Mouse (Mus musculus) Patski (cell line): ENCODE data around the gene Epb41. TPM values are rescaled to one million over a fixed set of nuclear protein-coding genes. Genes with fewer than 3 reads are reported as not detected.

Experiments
- ATAC-seq: fragments of 100-300 bp; one replicate; pipeline ENCODE4 v1.8.0; 2021
- CTCF ChIA-PET: fragments of 350-600 bp; sonication (Branson Sonifier 250); formaldehyde crosslinking; loops from one replicate; lab custom pipeline; 2022; ENCODE audit warnings: inconsistent platforms; lab: Charles Lee
- POLR2A ChIA-PET: fragments of 350-600 bp; sonication (Branson Sonifier 250); formaldehyde crosslinking; loops from one replicate; lab custom pipeline; 2022; ENCODE audit warnings: antibody characterized with exemption, inconsistent platforms; lab: Charles Lee
- DNase-seq: peaks from one replicate; pipeline ENCODE4 v3.0.0-alpha.2; 2011; ENCODE audit warnings: low read depth, low spot score
- H3K27me3 ChIP-seq: fragments of 371-371 bp; one replicate; pipeline ENCODE4 v1.5.1; 2021
- CTCF ChIP-seq: fragments of 100-300 bp; IDR thresholded peaks from one replicate; pipeline ENCODE4 v1.5.1; 2021
- in situ Hi-C: fragments of 300-500 bp; cut with MboI; formaldehyde crosslinking; loops from 3 replicates; pipeline ENCODE4 v1.11.1; 2018; ENCODE audit warnings: low pct_unique_long_range_greater_than_20kb, mixed read lengths
- polyA plus RNA-seq: library from polyadenylated mRNA; unstranded; gene quantifications from one replicate; pipeline ENCODE4 v1.2.3, GENCODE M21; 2021

Gene Epb41
- polyA plus RNA-seq, 1 experiment from 2014 or later, result 53.5 TPM

GRCm38 (mm10) chr4:132066101-132066773, 8.9 kb downstream of the Epb41 start:
- no peak for TF ChIP-seq CTCF
- ATAC-seq (peak; percentile 40), DNase-seq (no peak)
- in situ Hi-C loops, result no loop called here
- H3K27me3 ChIP-seq, result no peaks in the 10 kb centered on the region
- POLR2A ChIA-PET, result interaction anchor here (0.7 to 1.6 kb wide), 2 partner anchors 9 to 96 kb away, joined by 3 to 4 read pairs; no protein-coding TSS in a partner anchor
- CTCF ChIA-PET, result interaction anchor here (0.8 kb wide), 1 partner anchor 18 kb away, joined by 3 read pairs; no protein-coding TSS in a partner anchor

DNA sequence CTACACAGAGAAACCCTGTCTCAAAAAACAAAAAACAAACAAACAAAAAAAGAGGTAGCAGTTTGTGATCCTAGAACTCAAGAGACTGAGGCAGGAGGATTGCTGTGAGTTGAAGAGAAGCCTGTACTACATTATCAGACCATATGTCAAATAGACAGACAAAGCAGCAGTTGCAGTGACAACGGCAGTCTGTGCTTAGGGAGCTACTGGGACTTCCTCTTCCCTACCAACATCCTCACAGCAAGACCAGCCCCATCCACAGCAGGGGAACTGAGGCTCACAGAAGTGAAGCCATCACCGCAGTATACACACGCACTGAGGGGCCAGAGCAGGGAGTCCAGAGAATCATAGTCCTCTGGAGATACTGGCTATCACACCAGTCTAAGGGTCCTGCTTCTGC, 9.5 kb downstream of the Epb41 start:
- POLR2A ChIA-PET, result interaction anchor here (1.6 kb wide), 1 partner anchor 9 kb away, joined by 4 read pairs; no protein-coding TSS in a partner anchor
- in situ Hi-C loops, result no loop called here
- DNase-seq (no peak), ATAC-seq (no peak)
- TF ChIP-seq CTCF, result no peak
- CTCF ChIA-PET, result no interaction called here
- no peaks in the 10 kb centered on the region for H3K27me3 ChIP-seq

GRCm38 (mm10) chr4:132064550-132064949, 10.6 kb downstream of the Epb41 start:
- TF ChIP-seq CTCF, result no peak
- ATAC-seq (no peak), DNase-seq (no peak)
- in situ Hi-C loops, result no loop called here
- ChIA-PET POLR2A (no interaction called here), CTCF (no interaction called here)
- no peaks in the 10 kb centered on the region for H3K27me3 ChIP-seq

DNA sequence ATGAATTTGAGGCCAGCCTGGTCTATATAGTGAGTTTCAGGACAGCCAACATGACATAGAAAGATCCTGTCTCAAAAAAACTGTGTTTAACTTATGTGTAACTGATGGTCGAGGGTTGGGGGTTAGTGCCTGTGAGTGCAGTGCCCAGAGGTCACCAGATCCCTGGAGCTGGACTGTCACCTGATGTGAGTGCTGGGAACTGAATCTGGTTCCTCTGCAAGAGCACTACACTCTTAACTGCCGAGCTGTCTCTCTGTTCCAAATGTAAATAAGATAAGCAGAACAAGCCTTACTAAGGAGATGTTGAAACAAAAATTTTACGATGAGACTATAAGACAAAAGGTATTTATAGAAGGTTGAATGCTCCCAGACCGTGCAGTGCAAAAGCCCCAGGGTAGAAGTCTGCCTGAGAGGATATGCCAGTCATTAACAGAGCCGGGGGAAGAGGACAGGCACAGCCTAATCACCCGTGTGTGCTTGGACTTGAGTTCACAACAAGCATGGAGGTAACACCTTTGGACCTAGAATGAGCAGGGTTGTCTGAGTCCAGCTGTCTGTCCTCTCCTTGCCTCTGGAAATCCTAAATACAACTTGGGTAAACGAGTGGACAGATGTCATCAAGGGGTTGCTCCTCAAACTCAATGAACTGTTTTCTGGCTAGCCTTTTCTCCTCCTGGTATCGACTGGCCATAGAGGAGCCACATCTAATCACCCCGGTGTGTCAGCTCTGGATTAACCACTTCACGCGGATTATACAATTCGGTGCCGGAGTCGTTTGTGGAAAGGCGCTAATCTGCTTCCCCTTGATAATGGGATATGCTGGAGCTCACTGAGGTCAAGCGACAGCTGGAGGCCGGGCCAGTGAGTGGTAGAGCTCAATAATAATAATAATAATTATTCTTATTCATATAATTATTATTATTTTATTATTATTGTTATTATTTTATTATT, 11.9 kb downstream of the Epb41 start:
- ChIA-PET CTCF (interaction anchor here (1.2 kb wide), 2 partner anchors 13 to 29 kb away, joined by 3 read pairs; no protein-coding TSS in a partner anchor), POLR2A (interaction anchor here (0.9 to 1.2 kb wide), 2 partner anchors 11 to 15 kb away, joined by 3 to 5 read pairs; partner anchors contain the start of gene Gm10300)
- H3K27me3 ChIP-seq, result no peaks in the 10 kb centered on the region
- in situ Hi-C loops, result no loop called here
- ATAC-seq (peak; percentile 84), DNase-seq (no peak)
- no peak for TF ChIP-seq CTCF

GRCm38 (mm10) chr4:132062289-132062688, 12.8 kb downstream of the Epb41 start:
- no peak for TF ChIP-seq CTCF
- CTCF ChIA-PET, result interaction anchor here (1.2 to 1.8 kb wide), 3 partner anchors 12 to 29 kb away, joined by 3 to 11 read pairs (median 3); no protein-coding TSS in a partner anchor
- in situ Hi-C loops, result no loop called here
- ATAC-seq, result no peak
- no peak for DNase-seq
- no peaks in the 10 kb centered on the region for H3K27me3 ChIP-seq
- POLR2A ChIA-PET, result interaction anchor here (0.6 to 0.9 kb wide), 3 partner anchors 10 to 208 kb away, joined by 3 read pairs; no protein-coding TSS in a partner anchor

- DNase-seq (no peak), ATAC-seq (no peak)
- in situ Hi-C loops, result no loop called here
- TF ChIP-seq CTCF, result no peak
- ChIA-PET POLR2A (no interaction called here), CTCF (no interaction called here)
- H3K27me3 ChIP-seq, result no peaks in the 10 kb centered on the region
Measured at GRCm38 (mm10) chr4:132060040-132060832, 14.9 kb downstream of the Epb41 start.

DNA sequence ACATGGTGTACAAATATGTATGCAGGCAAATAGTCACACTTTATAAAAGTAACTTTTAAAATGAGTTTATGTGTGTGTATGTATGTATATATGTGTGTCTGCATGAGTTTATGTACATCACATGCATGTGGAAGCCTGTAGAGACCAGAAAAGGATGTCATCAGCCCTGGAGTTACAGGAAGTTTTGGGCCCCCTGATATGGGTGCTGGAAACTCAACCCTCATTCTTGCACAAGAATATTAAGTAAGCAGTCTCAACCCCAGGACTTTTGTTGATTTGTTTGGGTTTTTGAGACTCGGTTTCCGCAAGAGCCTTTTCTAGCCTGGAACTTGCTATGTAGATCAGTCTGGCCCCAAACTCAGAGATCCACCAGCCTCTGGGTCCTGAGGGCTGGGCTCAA, 15.6 kb downstream of the Epb41 start:
- ATAC-seq, result no peak
- TF ChIP-seq CTCF, result no peak
- ChIA-PET CTCF (no interaction called here), POLR2A (no interaction called here)
- in situ Hi-C loops, result no loop called here
- no peak for DNase-seq
- H3K27me3 ChIP-seq, result no peaks in the 10 kb centered on the region

DNA sequence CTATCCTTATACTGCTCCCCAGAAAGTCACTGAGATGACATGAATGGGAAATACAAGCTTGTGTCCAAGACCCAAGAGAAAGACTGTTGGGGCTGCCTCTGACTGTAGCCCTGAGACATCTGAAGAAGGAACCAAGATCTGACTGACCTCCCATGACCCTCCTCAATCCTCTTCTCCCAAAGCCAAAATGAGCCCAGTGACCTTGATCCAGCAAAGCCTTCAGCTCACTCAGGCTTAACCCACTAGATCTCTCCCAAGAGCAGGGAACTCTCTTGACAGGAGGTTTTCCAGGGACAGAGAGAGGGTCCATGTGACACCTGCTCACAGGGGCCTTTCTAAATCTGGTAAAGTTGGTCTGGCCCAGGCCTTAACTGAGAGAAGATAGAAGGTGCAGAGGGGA, 17.8 kb downstream of the Epb41 start:
- in situ Hi-C loops, result no loop called here
- DNase-seq (no peak), ATAC-seq (no peak)
- H3K27me3 ChIP-seq, result no peaks in the 10 kb centered on the region
- no peak for TF ChIP-seq CTCF
- POLR2A ChIA-PET, result interaction anchor here (0.8 to 1.3 kb wide), 2 partner anchors 9 to 60 kb away, joined by 3 to 4 read pairs; no protein-coding TSS in a partner anchor
- CTCF ChIA-PET, result no interaction called here

- CTCF ChIA-PET, result interaction anchor here (3.2 kb wide), 1 partner anchor 10 kb away, joined by 11 read pairs; no protein-coding TSS in a partner anchor
- no peak for TF ChIP-seq CTCF
- ATAC-seq, result no peak
- DNase-seq, result no peak
- in situ Hi-C loops, result no loop called here
- no peaks in the 10 kb centered on the region for H3K27me3 ChIP-seq
- POLR2A ChIA-PET, result no interaction called here
Measured at GRCm38 (mm10) chr4:132051321-132052275, 23.5 kb downstream of the Epb41 start.
